Mouse (Mus musculus) G1E (cell line): ENCODE data around the gene Nkx2-2.

Experiments
- CTCF ChIP-seq: IDR thresholded peaks from 2 replicates; pipeline ENCODE4 v1.5.1; 2012; ENCODE audit warnings: low read depth, low read length, inconsistent platforms, mixed read lengths
- GATA1 ChIP-seq: IDR thresholded peaks from 2 replicates; pipeline ENCODE4 v1.6.1; 2012; ENCODE audit warnings: borderline replicate concordance, low read length, inconsistent platforms, mixed read lengths
- GATA2 ChIP-seq: IDR thresholded peaks from 2 replicates; pipeline ENCODE4 v1.6.1; 2012; ENCODE audit warnings: low read depth, low read length, inconsistent platforms, borderline replicate concordance
- POLR2AphosphoS5 ChIP-seq: IDR thresholded peaks from 2 replicates; pipeline ENCODE4 v1.6.1; 2012; ENCODE audit warnings: low read depth, low read length, inconsistent platforms; ENCODE audit not compliant: insufficient replicate concordance
- TAL1 ChIP-seq: conservative IDR thresholded peaks from 2 replicates; pipeline ENCODE4 v1.6.1; 2012; ENCODE audit warnings: low read depth, low read length, inconsistent platforms, mixed read lengths

DNA sequence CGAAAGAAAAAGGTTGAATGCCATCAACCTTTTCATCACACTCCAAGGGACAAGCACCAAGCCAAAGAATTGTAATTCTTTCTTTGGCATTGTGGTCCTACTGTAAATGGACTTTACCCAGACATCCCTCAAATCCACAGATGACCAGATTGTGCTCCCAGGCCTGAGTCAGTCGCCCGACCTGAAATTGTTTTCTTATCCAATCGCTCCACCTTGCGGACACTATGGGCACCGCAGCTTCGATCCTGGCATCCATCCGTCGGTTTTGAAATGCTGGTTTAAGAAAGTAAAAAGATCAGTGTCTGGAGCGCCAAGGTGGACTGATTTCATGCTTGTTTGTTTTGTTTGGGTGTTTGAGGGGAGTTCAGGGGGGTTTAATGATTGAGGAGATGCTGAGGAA is 16.4 kb downstream of the Nkx2-2 start:
- TF ChIP-seq CTCF (no peak; the same call in 1 of the 2 replicates), GATA1 (no peak), POLR2AphosphoS5 (no peak), TAL1 (no peak), GATA2 (no peak)
